Mouse (Mus musculus) MEL (cell line): Measurements from ENCODE around the gene Nkd1. TPM values are rescaled to one million over a fixed set of nuclear protein-coding genes. Genes with fewer than 3 reads are reported as not detected.

Experiments used
- DNase-seq: peaks from one replicate; pipeline ENCODE4 v3.0.0; 2011; ENCODE audit warnings: low read depth, low spot score
- H3K27ac ChIP-seq: 2 replicates; pipeline ENCODE4 v1.5.1; 2012; ENCODE audit warnings: low read depth, mild to moderate bottlenecking, control low read depth, low read length, moderate library complexity; ENCODE audit not compliant: control insufficient read depth
- H3K27me3 ChIP-seq, 2 experiments: fragments of 150-350 bp in 1 of 2; sonication (generic) in 1 of 2; 2 replicates each; pipeline ENCODE4 v1.6.1; 2012; ENCODE audit warnings: low read length in 2 of 2, mild to moderate bottlenecking in 2 of 2, improper control_type of control experiment in 1 of 2, moderate library complexity in 1 of 2; ENCODE audit not compliant: insufficient read depth in 2 of 2, control insufficient read depth in 1 of 2
- H3K36me3 ChIP-seq, 2 experiments: 2 replicates each; pipeline ENCODE4 v1.6.1; 2012 to 2014; ENCODE audit warnings: low read length in 2 of 2, improper control_type of control experiment in 1 of 2, inconsistent platforms in 1 of 2, mild to moderate bottlenecking in 1 of 2; ENCODE audit not compliant: insufficient read depth in 2 of 2, control insufficient read depth in 1 of 2
- H3K4me1 ChIP-seq, 2 experiments: fragments of 150-350 bp in 1 of 2; sonication (generic) in 1 of 2; 2 replicates each; pipeline ENCODE4 v1.6.1; 2012; ENCODE audit warnings: low read length in 2 of 2, improper control_type of control experiment in 1 of 2, mild to moderate bottlenecking in 1 of 2; ENCODE audit not compliant: insufficient read depth in 2 of 2, control insufficient read depth in 1 of 2
- H3K4me3 ChIP-seq, 2 experiments: fragments of 150-350 bp in 1 of 2; sonication (generic) in 1 of 2; 2 replicates each; pipeline ENCODE4 v1.5.1; 2012; ENCODE audit warnings: low read depth in 2 of 2, low read length in 2 of 2, mild to moderate bottlenecking in 2 of 2, moderate library complexity in 2 of 2, control low read depth in 1 of 2, improper control_type of control experiment in 1 of 2; ENCODE audit not compliant: control insufficient read depth in 1 of 2, insufficient read depth in 1 of 2
- H3K79me2 ChIP-seq: 2 replicates; pipeline ENCODE4 v1.6.1; 2012; ENCODE audit warnings: mild to moderate bottlenecking, low read length, moderate library complexity; ENCODE audit not compliant: control insufficient read depth, poor library complexity, insufficient read depth
- H3K9ac ChIP-seq: 2 replicates; pipeline ENCODE4 v1.6.1; 2012; ENCODE audit warnings: low read depth, mild to moderate bottlenecking, control low read depth, low read length, moderate library complexity; ENCODE audit not compliant: control insufficient read depth, poor library complexity, severe bottlenecking
- H3K9me3 ChIP-seq: fragments of 150-350 bp; sonication (generic); replicated peaks from 2 replicates; pipeline ENCODE4 v1.6.1; 2012; ENCODE audit warnings: mild to moderate bottlenecking, low read length, improper control_type of control experiment, moderate library complexity; ENCODE audit not compliant: insufficient read depth
- BHLHE40 ChIP-seq: IDR thresholded peaks from 2 replicates; pipeline ENCODE4 v1.6.1; 2012; ENCODE audit warnings: low read depth, mild to moderate bottlenecking, inconsistent platforms, low read length, improper control_type of control experiment, borderline replicate concordance
- CTCF ChIP-seq, 3 experiments: IDR thresholded peaks in 2 of 3; conservative IDR thresholded peaks in 1 of 3; 2 replicates each; pipeline ENCODE4 v1.5.1; 2011 to 2012; ENCODE audit warnings: low read length in 3 of 3, low read depth in 2 of 3, mild to moderate bottlenecking in 2 of 3, improper control_type of control experiment in 1 of 3, inconsistent platforms in 1 of 3, mixed read lengths in 1 of 3, moderate library complexity in 1 of 3; ENCODE audit not compliant: control insufficient read depth in 1 of 3, insufficient read depth in 1 of 3, poor library complexity in 1 of 3, severe bottlenecking in 1 of 3
- E2F4 ChIP-seq: IDR thresholded peaks from 2 replicates; pipeline ENCODE4 v1.6.1; 2011; ENCODE audit warnings: low read depth, low read length, improper control_type of control experiment, borderline replicate concordance
- ELF1 ChIP-seq: IDR thresholded peaks from 2 replicates; pipeline ENCODE4 v1.6.1; 2014; ENCODE audit warnings: low read depth, mild to moderate bottlenecking, inconsistent platforms, low read length, improper control_type of control experiment, moderate library complexity
- ETS1 ChIP-seq: IDR thresholded peaks from 2 replicates; pipeline ENCODE4 v1.6.1; 2012; ENCODE audit warnings: low read depth, mild to moderate bottlenecking, inconsistent platforms, low read length, improper control_type of control experiment, moderate library complexity
- HCFC1 ChIP-seq: IDR thresholded peaks from 2 replicates; pipeline ENCODE4 v1.6.1; 2012; ENCODE audit warnings: low read depth, mild to moderate bottlenecking, inconsistent platforms, low read length, improper control_type of control experiment, moderate library complexity
- JUND ChIP-seq: IDR thresholded peaks from 2 replicates; pipeline ENCODE4 v1.6.1; 2011; ENCODE audit warnings: low read depth, mild to moderate bottlenecking, improper control_type of control experiment, low read length
- MAZ ChIP-seq: IDR thresholded peaks from 2 replicates; pipeline ENCODE4 v1.6.1; 2012; ENCODE audit warnings: low read depth, mild to moderate bottlenecking, inconsistent platforms, low read length, improper control_type of control experiment
- MXI1 ChIP-seq: IDR thresholded peaks from 2 replicates; pipeline ENCODE4 v1.6.1; 2011; ENCODE audit warnings: mild to moderate bottlenecking, low read depth, low read length, improper control_type of control experiment
- MYB ChIP-seq: IDR thresholded peaks from 2 replicates; pipeline ENCODE4 v1.6.1; 2011; ENCODE audit warnings: mild to moderate bottlenecking, low read depth, low read length, improper control_type of control experiment
- MYC ChIP-seq: IDR thresholded peaks from 2 replicates; pipeline ENCODE4 v1.6.1; 2011; ENCODE audit warnings: low read depth, mild to moderate bottlenecking, low read length, improper control_type of control experiment, moderate library complexity
- NRF1 ChIP-seq: IDR thresholded peaks from 2 replicates; pipeline ENCODE4 v1.6.1; 2014; ENCODE audit warnings: low read depth, mild to moderate bottlenecking, inconsistent platforms, low read length, improper control_type of control experiment, moderate library complexity; ENCODE audit not compliant: poor library complexity, insufficient read depth, severe bottlenecking
- POLR2AphosphoS2 ChIP-seq: IDR thresholded peaks from 2 replicates; pipeline ENCODE4 v1.6.1; 2011; ENCODE audit warnings: low read length, improper control_type of control experiment
- POLR2AphosphoS5 ChIP-seq: IDR thresholded peaks from 2 replicates; pipeline ENCODE4 v1.6.1; 2012; ENCODE audit warnings: low read depth, borderline replicate concordance, mild to moderate bottlenecking, inconsistent platforms, low read length, moderate library complexity, mixed read lengths
- RAD21 ChIP-seq: IDR thresholded peaks from 2 replicates; pipeline ENCODE4 v1.6.1; 2011; ENCODE audit warnings: mild to moderate bottlenecking, low read depth, low read length, improper control_type of control experiment
- SIN3A ChIP-seq: IDR thresholded peaks from 2 replicates; pipeline ENCODE4 v1.6.1; 2012; ENCODE audit warnings: low read length, improper control_type of control experiment, inconsistent platforms
- SMC3 ChIP-seq: IDR thresholded peaks from 2 replicates; pipeline ENCODE4 v1.6.1; 2011; ENCODE audit warnings: low read depth, low read length, improper control_type of control experiment
- TAL1 ChIP-seq: IDR thresholded peaks from 2 replicates; pipeline ENCODE4 v1.6.1; 2012; ENCODE audit warnings: mild to moderate bottlenecking, inconsistent platforms, low read length, moderate library complexity, mixed read lengths
- TCF12 ChIP-seq: IDR thresholded peaks from 2 replicates; pipeline ENCODE4 v1.6.1; 2014; ENCODE audit warnings: low read depth, mild to moderate bottlenecking, inconsistent platforms, low read length, improper control_type of control experiment, moderate library complexity
- USF1 ChIP-seq: IDR thresholded peaks from 2 replicates; pipeline ENCODE4 v1.6.1; 2014; ENCODE audit warnings: low read depth, mild to moderate bottlenecking, inconsistent platforms, low read length, improper control_type of control experiment, moderate library complexity
- ZC3H11A ChIP-seq: IDR thresholded peaks from 2 replicates; pipeline ENCODE4 v1.6.1; 2012; ENCODE audit warnings: low read depth, mild to moderate bottlenecking, inconsistent platforms, low read length, improper control_type of control experiment
- ZNF384 ChIP-seq: IDR thresholded peaks from 2 replicates; pipeline ENCODE4 v1.6.1; 2012; ENCODE audit warnings: low read depth, mild to moderate bottlenecking, inconsistent platforms, low read length, improper control_type of control experiment
- polyA plus RNA-seq, 2 experiments: library from polyadenylated mRNA; stranded (reverse) in 1 of 2; unstranded in 1 of 2; fragments of >175 nt in 1 of 2; fragments of >200 nt in 1 of 2; gene quantifications; 2 replicates each; pipeline versions ENCODE4 v1.2.1 to v1.2.4; 2012; ENCODE audit warnings: low replicate concordance in 2 of 2, low read depth in 1 of 2; ENCODE audit not compliant: insufficient read length in 2 of 2, insufficient read depth in 1 of 2, missing spikeins in 1 of 2
- total RNA-seq: library from RNA; depleted of rRNA; stranded (reverse); fragments of 300-350 nt; gene quantifications from 2 replicates; pipeline ENCODE4 v1.2.3, GENCODE M21; 2012

The Nkd1 gene
- total and polyA plus RNA-seq, 3 experiments, result not detected

DNA sequence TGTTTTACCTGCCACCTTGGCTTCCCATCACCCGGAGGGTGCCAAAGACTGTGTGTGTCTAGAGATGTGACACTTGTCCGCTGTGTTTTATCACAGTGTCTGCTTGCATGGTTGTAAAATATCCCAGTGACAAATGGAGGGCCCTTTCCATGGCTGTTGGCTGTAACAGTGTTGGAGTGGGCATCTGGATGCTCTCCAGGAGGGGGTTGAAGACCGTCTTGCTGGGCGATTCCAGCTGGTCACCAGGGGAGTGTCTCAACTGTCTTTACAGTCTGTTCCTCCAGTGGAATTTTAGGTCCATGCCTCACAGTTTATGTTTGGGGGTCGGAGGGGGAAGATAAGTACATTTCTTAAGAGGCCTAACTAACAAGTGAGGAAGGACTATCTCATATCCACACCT lies 99.8 kb downstream of the Nkd1 start:
- no peaks in the 10 kb centered on the region for H3K4me1 ChIP-seq

DNA sequence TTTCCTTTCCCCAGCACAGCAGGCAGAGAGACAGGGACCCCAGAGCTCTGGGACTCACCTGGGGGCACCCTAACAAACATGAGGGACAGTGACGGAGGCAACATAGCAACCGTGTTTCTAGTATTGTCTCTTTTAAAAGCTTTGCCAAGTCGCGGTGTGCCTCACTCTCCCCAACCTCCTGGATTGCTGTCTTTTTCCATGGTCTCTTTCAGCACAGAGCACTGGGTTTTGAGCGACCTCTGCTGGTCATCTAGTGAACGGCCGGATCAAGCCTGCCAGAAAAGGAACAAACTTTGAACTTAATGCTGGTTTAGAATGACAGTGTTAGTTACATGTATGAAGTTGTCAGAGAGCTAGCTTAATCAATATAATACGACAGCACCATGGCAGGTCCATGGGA lies 100.3 kb downstream of the Nkd1 start:
- Histone ChIP-seq H3K9ac (no peak overlapping the region), H3K27ac (no peak overlapping the region), H3K79me2 (no peaks in the 10 kb centered on the region), H3K9me3 (no peaks in the 10 kb centered on the region), H3K4me3 (peak overlapping the region in 1 of 2 experiments; percentile 26; a peak in 1 of 4 replicates), H3K36me3 (no peaks in the 10 kb centered on the region; a peak in 1 of 4 replicates), H3K27me3 (no peaks in the 10 kb centered on the region), H3K4me1 (no peaks in the 10 kb centered on the region)
- TF ChIP-seq BHLHE40 (no peak), RAD21 (peak; percentile 61), CTCF (IDR thresholded peaks at IDR 0.05 in 2 of 3, conservative IDR thresholded peaks at IDR 0.05 in 1 of 3; ENCODE audit: control insufficient read depth in 1 of 3, insufficient read depth in 1 of 3, low read depth in 2 of 3, low read length in 3 of 3, poor library complexity in 1 of 3, severe bottlenecking in 1 of 3) (peak; percentile 63 to 75 (median 66)), SMC3 (peak; percentile 65), POLR2AphosphoS2 (no peak), TCF12 (no peak), ZC3H11A (peak; percentile 45; the same call in 1 of the 2 replicates)
- DNase-seq, result peak; percentile 59

More for the DNA sequence above, 99.8 kb downstream of the Nkd1 start:
- Histone ChIP-seq H3K36me3 (no peaks in the 10 kb centered on the region), H3K9me3 (no peaks in the 10 kb centered on the region), H3K27me3 (no peaks in the 10 kb centered on the region), H3K27ac (no peak overlapping the region), H3K4me3 (peak overlapping the region in 1 of 2 experiments; percentile 26; a peak in 1 of 4 replicates), H3K79me2 (no peaks in the 10 kb centered on the region), H3K9ac (no peak overlapping the region)
- no peak for DNase-seq
- TF ChIP-seq HCFC1 (no peak), ELF1 (no peak), SMC3 (no peak), MYB (no peak), USF1 (no peak), SIN3A (no peak), TAL1 (no peak), TCF12 (no peak), MXI1 (no peak), E2F4 (no peak), MAZ (no peak), ZC3H11A (no peak), ETS1 (no peak), NRF1 (no peak), MYC (no peak), ZNF384 (no peak), POLR2AphosphoS5 (no peak), JUND (no peak)
